Mouse (Mus musculus) thymus, adult 2 months (tissue): ENCODE data around the gene Arhgap10. TPM values are rescaled to one million over a fixed set of nuclear protein-coding genes. Genes with fewer than 3 reads are reported as not detected.

Experiments
- DNase-seq: peaks from one replicate; pipeline ENCODE4 v3.0.0; 2021
- H3K27ac ChIP-seq: fragments of 200-500 bp; 2 replicates; pipeline ENCODE4 v1.5.1; 2012; ENCODE audit warnings: low read length, control low read depth; ENCODE audit not compliant: control insufficient read depth, insufficient read depth
- H3K27me3 ChIP-seq: fragments of 200-500 bp; 2 replicates; pipeline ENCODE4 v1.6.1; 2012; ENCODE audit warnings: mild to moderate bottlenecking, low read length, moderate library complexity, mixed read lengths; ENCODE audit not compliant: control insufficient read depth, insufficient read depth
- H3K36me3 ChIP-seq: fragments of 200-500 bp; 2 replicates; pipeline ENCODE4 v1.6.1; 2012; ENCODE audit warnings: mild to moderate bottlenecking, low read length, moderate library complexity; ENCODE audit not compliant: control insufficient read depth, insufficient read depth
- H3K4me1 ChIP-seq: fragments of 200-500 bp; replicated peaks from 2 replicates; pipeline ENCODE4 v1.6.1; 2012; ENCODE audit warnings: low read length; ENCODE audit not compliant: control insufficient read depth, insufficient read depth
- H3K4me3 ChIP-seq: fragments of 200-500 bp; 2 replicates; pipeline ENCODE4 v1.5.1; 2012; ENCODE audit warnings: mild to moderate bottlenecking, low read length, control low read depth, moderate library complexity; ENCODE audit not compliant: control insufficient read depth, insufficient read depth
- CTCF ChIP-seq: fragments of 200-500 bp; IDR thresholded peaks from 2 replicates; pipeline ENCODE4 v1.5.1; 2012; ENCODE audit warnings: mild to moderate bottlenecking, control low read depth, low read length, moderate library complexity, borderline replicate concordance; ENCODE audit not compliant: control insufficient read depth, poor library complexity, insufficient read depth; ENCODE audit errors: extremely low read depth
- POLR2A ChIP-seq: fragments of 200-500 bp; IDR thresholded peaks from 2 replicates; pipeline ENCODE4 v1.6.1; 2012; ENCODE audit warnings: mild to moderate bottlenecking, low read length, control low read depth, moderate library complexity; ENCODE audit not compliant: control insufficient read depth, poor library complexity, insufficient read depth; ENCODE audit errors: extremely low read depth
- WGBS: fragments of 180-500 bp; shearing (Covaris S2); methylation state at CpG from one replicate; pipeline ENCODE4 v1.1.7; 2018; 5-methylcytosine and 5-hydroxymethylcytosine counted together
- polyA plus RNA-seq: library from polyadenylated mRNA; depleted of rRNA; stranded (reverse); fragments of >200 nt; gene quantifications from 2 replicates; pipeline ENCODE4 v1.2.3, GENCODE M21; 2012

Arhgap10 gene
- polyA plus RNA-seq, 1 experiment, result 12.9 TPM

DNA sequence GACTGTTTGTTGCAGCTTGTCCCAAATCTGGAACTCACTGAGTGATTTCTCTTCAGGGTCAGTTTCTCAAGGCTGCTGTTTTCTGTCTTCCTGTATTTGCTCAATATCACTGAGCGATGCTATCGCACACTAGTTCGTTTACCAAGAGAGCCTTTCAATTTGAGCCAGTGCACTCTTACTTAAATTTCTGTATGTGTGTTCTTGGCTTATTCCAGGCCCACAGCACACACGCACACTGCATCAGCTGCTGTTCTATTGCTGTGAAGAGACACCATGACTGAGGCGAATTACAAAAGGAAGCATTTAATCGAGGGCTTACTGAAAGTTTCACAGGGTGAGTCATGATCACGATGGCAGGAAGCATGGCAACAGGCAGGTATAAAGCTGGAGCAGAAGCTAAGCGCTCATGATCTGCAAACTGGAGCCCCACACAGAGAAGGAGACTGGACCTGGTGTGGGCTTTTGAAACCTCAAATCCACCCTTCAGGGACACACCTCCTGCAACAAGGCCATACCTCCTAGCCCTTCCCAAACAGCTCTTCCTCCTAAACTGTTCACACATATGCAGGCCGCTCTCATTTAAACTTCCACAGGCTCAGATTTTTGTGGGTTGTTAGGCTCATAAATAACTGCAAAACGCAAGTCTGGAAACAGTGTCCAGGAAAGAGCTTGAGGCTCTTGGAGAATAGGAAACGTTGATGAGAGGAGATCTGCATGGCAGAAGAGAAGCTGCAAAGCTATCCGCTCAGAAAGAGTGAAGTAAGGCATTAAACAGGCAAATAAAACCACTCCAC lies 255.3 kb downstream of the Arhgap10 start:
- TF ChIP-seq CTCF (no peak), POLR2A (no peak)
- 91% methylated on average over 12 of the region's 12 CpGs for WGBS
- Histone ChIP-seq H3K27ac (no peak overlapping the region), H3K36me3 (no peaks in the 10 kb centered on the region), H3K4me1 (no peaks in the 10 kb centered on the region), H3K4me3 (no peak overlapping the region), H3K27me3 (no peaks in the 10 kb centered on the region)
- DNase-seq, result no peak

DNA sequence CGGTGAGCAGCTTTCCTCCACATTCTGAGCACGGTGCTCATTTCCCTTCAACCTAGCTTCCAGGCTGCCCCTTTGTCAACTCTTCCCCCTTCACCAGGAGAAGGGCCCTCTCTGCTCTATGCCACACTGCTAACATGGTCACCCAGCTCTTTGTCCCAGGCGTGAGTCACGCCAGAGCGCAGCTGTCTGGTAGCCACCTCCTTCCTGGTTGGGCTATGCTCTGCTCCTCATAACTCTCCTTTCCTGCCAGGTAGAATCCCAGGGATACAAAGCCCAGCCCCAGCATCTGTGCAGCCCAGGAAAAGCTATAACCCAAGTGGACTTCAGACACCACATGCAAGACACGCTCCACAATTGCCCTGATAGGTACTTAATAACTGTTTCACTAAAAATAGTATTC lies 256.5 kb downstream of the Arhgap10 start:
- H3K36me3 ChIP-seq, result 0 out of 2 replicates have a peak, but pooled peaks cover 4% of the 10 kb centered on the region
- TF ChIP-seq CTCF (no peak), POLR2A (no peak)
- H3K4me3 ChIP-seq, result no peak overlapping the region
- no peak for DNase-seq
- no peaks in the 10 kb centered on the region for H3K27me3 ChIP-seq
- 98% methylated on average over 6 of the region's 6 CpGs for WGBS
- no peak overlapping the region for H3K27ac ChIP-seq
- no peaks in the 10 kb centered on the region for H3K4me1 ChIP-seq

DNA sequence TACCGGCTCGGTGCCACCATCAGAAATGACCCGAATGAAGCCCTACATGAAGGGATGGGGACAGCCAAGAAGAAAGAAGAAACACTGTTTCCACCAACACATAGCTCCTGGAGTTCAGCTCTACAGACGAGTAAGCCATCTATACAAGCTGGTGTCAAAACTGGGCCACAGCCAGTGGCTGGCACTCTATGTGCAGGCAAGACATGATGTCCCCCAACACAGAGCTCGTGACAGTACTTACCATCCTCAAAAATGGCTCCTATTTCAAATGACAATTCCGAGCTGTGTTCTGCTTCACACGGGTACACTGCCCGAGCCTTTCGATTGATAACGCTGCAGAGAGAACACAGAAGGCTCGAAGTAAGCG lies 260.7 kb downstream of the Arhgap10 start:
- no peaks in the 10 kb centered on the region for H3K4me1 ChIP-seq
- WGBS, result 96% methylated on average over 12 of the region's 12 CpGs
- no peak overlapping the region for H3K27ac ChIP-seq
- no peak for DNase-seq
- no peak for TF ChIP-seq CTCF
- TF ChIP-seq POLR2A, result no peak
- H3K36me3 ChIP-seq, result 0 out of 2 replicates have a peak, but pooled peaks cover 4% of the 10 kb centered on the region
- H3K27me3 ChIP-seq, result no peaks in the 10 kb centered on the region
- H3K4me3 ChIP-seq, result no peak overlapping the region

DNA sequence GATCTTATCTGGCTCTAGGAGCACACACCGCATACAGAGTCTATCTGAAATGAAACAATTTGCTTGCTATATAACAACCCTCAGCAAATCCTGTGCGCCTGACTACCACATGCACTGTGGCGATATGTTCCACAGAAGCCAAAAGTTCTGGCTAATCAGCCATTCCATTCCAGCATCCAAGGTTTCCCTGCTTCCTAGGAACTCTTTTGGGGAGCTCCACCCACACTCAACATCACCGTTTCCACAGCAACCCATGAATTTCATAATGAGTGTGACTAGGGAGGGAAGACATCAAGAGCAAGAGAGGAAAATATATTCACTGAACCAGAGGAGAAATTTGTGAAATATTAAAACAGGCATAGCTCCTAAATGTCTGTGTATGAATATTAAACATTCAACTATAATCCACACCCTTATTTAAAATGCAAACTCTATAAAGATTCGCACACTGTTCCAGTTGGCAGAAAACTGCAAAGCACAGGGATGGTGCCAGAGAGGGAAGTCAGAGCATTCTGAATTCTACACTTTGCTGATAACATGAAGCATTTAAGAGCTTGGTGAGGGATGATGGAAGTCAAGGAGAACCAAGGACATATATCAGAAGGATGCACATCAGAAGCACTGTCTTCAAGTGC lies 261.2 kb downstream of the Arhgap10 start:
- Histone ChIP-seq H3K27ac (no peak overlapping the region), H3K36me3 (0 out of 2 replicates have a peak, but pooled peaks cover 4% of the 10 kb centered on the region), H3K27me3 (no peaks in the 10 kb centered on the region), H3K4me1 (no peaks in the 10 kb centered on the region), H3K4me3 (no peak overlapping the region)
- no peak for DNase-seq
- 97% methylated on average over 5 of the region's 5 CpGs for WGBS
- TF ChIP-seq CTCF, result no peak
- TF ChIP-seq POLR2A, result no peak

DNA sequence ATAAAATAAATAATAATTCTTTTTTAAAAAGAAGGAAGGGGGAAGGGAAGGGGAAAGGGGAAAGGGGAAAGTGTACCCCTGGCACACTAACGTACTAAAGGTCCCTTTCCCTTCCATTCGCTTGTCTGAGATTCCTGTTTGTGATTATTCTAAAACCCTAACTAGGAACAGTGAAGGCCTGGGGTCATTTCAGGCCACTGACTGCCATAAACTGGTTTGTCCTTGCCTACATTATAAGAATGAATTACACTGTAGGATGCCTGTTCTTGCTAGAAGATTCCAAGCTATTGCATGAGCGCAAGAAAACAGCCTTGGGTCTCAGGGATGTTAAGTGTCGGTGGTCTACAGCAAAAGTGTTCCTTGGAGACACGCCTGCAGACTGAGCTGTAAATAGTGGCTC lies 263.3 kb downstream of the Arhgap10 start:
- no peak overlapping the region for H3K4me3 ChIP-seq
- no peak for TF ChIP-seq CTCF
- TF ChIP-seq POLR2A, result no peak
- H3K27ac ChIP-seq, result no peak overlapping the region
- WGBS, result 95% methylated on average over 5 of the region's 5 CpGs
- no peaks in the 10 kb centered on the region for H3K4me1 ChIP-seq
- no peaks in the 10 kb centered on the region for H3K27me3 ChIP-seq
- DNase-seq, result no peak
- 0 out of 2 replicates have a peak, but pooled peaks cover 4% of the 10 kb centered on the region for H3K36me3 ChIP-seq

DNA sequence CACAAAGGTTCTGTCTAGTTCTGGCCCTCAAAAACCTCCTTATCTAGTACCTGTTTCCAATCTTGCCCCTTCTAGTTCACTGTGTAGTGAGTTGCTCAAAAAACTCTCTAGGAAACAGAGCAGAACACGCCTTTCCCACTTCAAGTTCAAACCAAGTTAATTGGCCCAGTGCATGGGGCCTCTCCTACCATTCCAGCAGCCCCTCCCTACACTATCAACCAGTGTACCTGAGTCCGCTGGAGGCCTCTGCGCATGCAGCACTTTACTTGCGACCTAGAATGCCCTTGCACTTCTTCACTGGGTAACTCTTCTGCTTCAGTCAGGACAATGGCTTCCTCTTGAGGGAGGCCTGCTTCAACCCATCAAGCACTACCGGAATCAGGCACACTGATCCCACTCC lies 266.6 kb downstream of the Arhgap10 start:
- Histone ChIP-seq H3K27ac (no peak overlapping the region), H3K36me3 (no peaks in the 10 kb centered on the region)

DNA sequence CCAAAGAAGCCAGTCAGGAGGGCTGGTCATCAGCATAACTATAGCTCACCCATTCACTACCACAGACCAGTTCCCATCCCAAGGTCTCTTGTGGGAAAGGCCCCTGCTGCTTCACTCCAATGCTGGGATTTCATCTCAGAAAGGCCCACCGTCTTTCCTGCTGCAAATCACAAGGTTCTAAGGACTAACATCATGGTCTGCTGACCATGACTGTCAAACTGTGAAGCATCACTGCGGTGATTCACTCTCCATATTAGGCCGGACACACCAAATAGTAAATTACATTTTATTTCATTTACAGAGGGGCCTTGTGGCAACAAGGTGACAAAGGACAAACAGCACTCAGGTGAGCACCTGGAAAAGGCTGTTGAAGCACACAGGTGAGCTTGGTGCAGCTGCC lies 267.7 kb downstream of the Arhgap10 start:
- WGBS, result 95% methylated on average over 3 of the region's 3 CpGs
- TF ChIP-seq POLR2A, result no peak
- no peak for TF ChIP-seq CTCF
- H3K36me3 ChIP-seq, result no peaks in the 10 kb centered on the region
- H3K27me3 ChIP-seq, result no peaks in the 10 kb centered on the region
- H3K4me3 ChIP-seq, result no peak overlapping the region
- DNase-seq, result no peak
- no peak overlapping the region for H3K27ac ChIP-seq
- no peaks in the 10 kb centered on the region for H3K4me1 ChIP-seq

More for the DNA sequence above, 266.6 kb downstream of the Arhgap10 start:
- H3K4me3 ChIP-seq, result no peak overlapping the region
- TF ChIP-seq CTCF, result no peak
- no peak for TF ChIP-seq POLR2A
- WGBS, result 98% methylated on average over 5 of the region's 5 CpGs
- H3K4me1 ChIP-seq, result no peaks in the 10 kb centered on the region
- no peaks in the 10 kb centered on the region for H3K27me3 ChIP-seq
- DNase-seq, result no peak
